ENCODE assay signal across 11 mouse cellular contexts in the genomic region with DNA sequence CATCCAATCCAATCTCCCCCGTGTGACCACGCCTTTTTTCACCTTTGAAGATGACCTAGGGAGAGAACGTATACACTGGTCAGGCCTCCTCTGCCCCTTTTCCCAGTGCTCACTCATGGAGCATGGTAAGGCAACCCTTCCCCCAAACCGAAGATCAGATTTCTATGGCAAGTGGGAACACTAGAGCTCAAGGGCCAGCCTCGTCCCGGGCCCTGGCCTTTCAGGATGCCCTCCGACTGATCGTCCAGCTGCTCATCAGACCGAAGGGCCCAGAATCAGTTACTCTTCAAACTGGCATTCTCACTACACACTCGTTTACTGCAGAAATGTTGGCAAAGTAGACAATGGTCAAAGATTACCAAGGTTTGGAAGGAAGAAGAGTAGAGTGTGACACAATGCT.
"Had no signal": no experiment of that assay in that cellular context is flagged by ENCODE, and none has a peak within 500 bp of the region (broad histone marks: within the 10 kb centered on the region; RNA-seq: fewer than 3 reads in every experiment).

No protein-coding gene starts in this region.

- H3K4me2 ChIP-seq: hindbrain, embryonic 15.5 days; limb, embryonic 13.5 days; neural tube, embryonic 13.5 days had no signal

- H3K9me3 ChIP-seq: hindbrain, embryonic 15.5 days; limb, embryonic 13.5 days; neural tube, embryonic 13.5 days had no signal

- H3K4me1 ChIP-seq: hindbrain, embryonic 15.5 days; limb, embryonic 13.5 days; neural tube, embryonic 13.5 days had no signal

- H3K36me3 ChIP-seq: hindbrain, embryonic 15.5 days; limb, embryonic 13.5 days; neural tube, embryonic 13.5 days had no signal

- H3K27ac ChIP-seq: hindbrain, embryonic 15.5 days; limb, embryonic 13.5 days; liver, embryonic 14.5 days; neural tube, embryonic 13.5 days had no signal

- H3K4me3 ChIP-seq: hindbrain, embryonic 15.5 days; limb, embryonic 13.5 days; neural tube, embryonic 13.5 days had no signal

- H3K27me3 ChIP-seq: hindbrain, embryonic 15.5 days; limb, embryonic 13.5 days; neural tube, embryonic 13.5 days had no signal

- DNase-seq: left cerebral cortex, postnatal 4 days; lung, adult 18-20 months; lung, postnatal 36 days; midbrain, embryonic 14.5 days; retina, postnatal 1 day; right cerebral cortex, postnatal 14 days; thymus, postnatal 36 days had no signal

- H3K9ac ChIP-seq: hindbrain, embryonic 15.5 days; limb, embryonic 13.5 days; liver, embryonic 14.5 days; neural tube, embryonic 13.5 days had no signal
